Mouse (Mus musculus) liver, embryonic 15.5 days (tissue): ENCODE measurements around the gene Cdh4. TPM values are rescaled to one million over a fixed set of nuclear protein-coding genes. Genes with fewer than 3 reads are reported as not detected.

Experiments
- ATAC-seq: fragments of 200-750 bp; cut with Nextera tagmentation; 2 replicates; pipeline ENCODE4 v1.8.0; 2017; ENCODE audit warnings: moderate number of reproducible peaks, mild to moderate bottlenecking, moderate library complexity; ENCODE audit not compliant: insufficient read depth
- H3K27ac ChIP-seq: fragments of 300-500 bp; sonication (generic); replicated peaks from 2 replicates; pipeline ENCODE4 v1.5.1; 2015; ENCODE audit warnings: mild to moderate bottlenecking, inconsistent platforms
- H3K27me3 ChIP-seq: fragments of 300-500 bp; sonication (generic); 2 replicates; pipeline ENCODE4 v1.6.1; 2015; ENCODE audit warnings: mild to moderate bottlenecking, inconsistent platforms
- H3K36me3 ChIP-seq: fragments of 300-500 bp; sonication (generic); replicated peaks from 2 replicates; pipeline ENCODE4 v1.6.1; 2015; ENCODE audit warnings: moderate library complexity, mild to moderate bottlenecking, inconsistent platforms
- H3K4me1 ChIP-seq: fragments of 300-500 bp; sonication (generic); replicated peaks from 2 replicates; pipeline ENCODE4 v1.6.1; 2015; ENCODE audit warnings: inconsistent platforms
- H3K4me2 ChIP-seq: fragments of 300-500 bp; sonication (generic); 2 replicates; pipeline ENCODE4 v1.6.1; 2015; ENCODE audit warnings: moderate library complexity, mild to moderate bottlenecking, inconsistent platforms
- H3K4me3 ChIP-seq: fragments of 300-500 bp; sonication (generic); replicated peaks from 2 replicates; pipeline ENCODE4 v1.5.1; 2015; ENCODE audit warnings: mild to moderate bottlenecking, inconsistent platforms
- H3K9ac ChIP-seq: fragments of 300-500 bp; sonication (generic); 2 replicates; pipeline ENCODE4 v1.6.1; 2015; ENCODE audit warnings: moderate library complexity, mild to moderate bottlenecking, inconsistent platforms
- H3K9me3 ChIP-seq: fragments of 300-500 bp; sonication (generic); replicated peaks from 2 replicates; pipeline ENCODE4 v1.6.1; 2016; ENCODE audit warnings: inconsistent platforms
- WGBS: fragments of 180-500 bp; shearing (Covaris S2); methylation state at CpG from one replicate; pipeline ENCODE4 v1.1.7; 2015; ENCODE audit warnings: mixed read lengths; ENCODE audit not compliant: insufficient replicate concordance; 5-methylcytosine and 5-hydroxymethylcytosine counted together
- polyA plus RNA-seq: library from polyadenylated mRNA; unstranded; fragments of >200 nt; fragmentation: Nextera tagmentation; extraction: Ambion mirVana; gene quantifications from 2 replicates; pipeline ENCODE4 v1.2.1, GENCODE M21; 2015

The Cdh4 gene
- polyA plus RNA-seq, 1 experiment from 2014 or later, result 0.29 TPM

DNA sequence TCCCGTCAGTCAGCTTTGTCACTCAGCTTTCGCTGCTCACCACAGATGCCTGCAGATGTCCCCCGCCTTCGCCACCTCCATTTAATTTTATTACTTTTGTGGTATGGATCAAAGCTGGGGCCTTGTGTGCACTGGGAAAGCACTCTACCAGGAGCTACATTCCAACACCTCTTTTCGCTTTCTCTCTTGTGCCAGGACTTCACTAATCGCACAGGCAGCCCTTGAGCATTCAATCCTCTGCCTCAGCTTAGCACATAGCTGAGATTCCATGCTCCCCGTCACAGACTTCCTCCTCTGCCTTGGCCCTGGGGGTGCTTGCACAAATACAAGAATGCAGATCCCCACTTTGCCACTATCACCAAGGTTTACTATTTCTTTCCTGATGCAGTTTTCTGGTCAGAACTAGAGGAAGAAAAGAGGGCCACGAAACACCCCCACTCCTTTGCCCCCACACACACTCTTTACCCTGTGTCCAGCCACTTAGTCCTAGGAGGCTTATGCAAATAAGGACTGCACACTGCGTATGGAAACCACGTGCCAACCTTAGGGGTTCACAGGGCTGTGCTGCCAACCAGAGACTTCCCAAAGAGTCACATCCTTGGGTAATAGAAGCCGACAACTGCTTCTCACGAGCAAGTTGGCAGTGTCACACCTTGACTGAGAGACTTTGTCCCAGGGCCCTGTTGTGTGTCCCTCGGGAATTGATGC, 350.3 kb downstream of the Cdh4 start:
- WGBS, result 45% methylated on average over 13 of the region's 13 CpGs
- no peaks in the 10 kb centered on the region for H3K9me3 ChIP-seq
- ATAC-seq, result no peak

DNA sequence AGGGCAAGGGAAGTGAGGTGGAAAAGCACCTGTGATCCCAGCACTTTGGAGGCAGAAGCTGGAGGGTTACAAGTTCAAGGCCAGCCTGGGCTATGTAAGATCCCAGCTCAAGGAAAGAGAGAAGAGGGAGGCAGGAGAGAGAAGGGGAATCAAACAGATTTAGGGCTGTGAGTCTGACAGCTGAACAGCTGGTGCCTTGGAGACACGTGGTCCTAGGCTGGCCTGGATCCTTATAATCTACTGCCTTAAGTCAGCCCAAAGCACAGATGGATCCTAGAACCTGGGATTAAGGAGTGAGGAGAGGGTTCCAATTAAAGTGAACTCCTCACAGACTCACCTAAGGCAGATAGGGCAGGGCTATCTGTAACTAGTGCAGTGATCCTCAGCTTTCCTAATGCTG, 352.1 kb downstream of the Cdh4 start:
- Histone ChIP-seq H3K27me3 (no peaks in the 10 kb centered on the region), H3K4me3 (no peak overlapping the region), H3K36me3 (no peaks in the 10 kb centered on the region), H3K9ac (no peak overlapping the region), H3K4me1 (no peaks in the 10 kb centered on the region), H3K9me3 (no peaks in the 10 kb centered on the region), H3K27ac (no peak overlapping the region), H3K4me2 (no peak overlapping the region)
- WGBS, result 25% methylated on average over 1 of the region's 1 CpGs
- ATAC-seq, result no peak

More for the DNA sequence above, 350.3 kb downstream of the Cdh4 start:
- no peaks in the 10 kb centered on the region for H3K4me1 ChIP-seq
- H3K4me3 ChIP-seq, result no peak overlapping the region
- H3K4me2 ChIP-seq, result no peak overlapping the region
- H3K27me3 ChIP-seq, result no peaks in the 10 kb centered on the region
- no peak overlapping the region for H3K9ac ChIP-seq
- no peak overlapping the region for H3K27ac ChIP-seq
- H3K36me3 ChIP-seq, result no peaks in the 10 kb centered on the region

DNA sequence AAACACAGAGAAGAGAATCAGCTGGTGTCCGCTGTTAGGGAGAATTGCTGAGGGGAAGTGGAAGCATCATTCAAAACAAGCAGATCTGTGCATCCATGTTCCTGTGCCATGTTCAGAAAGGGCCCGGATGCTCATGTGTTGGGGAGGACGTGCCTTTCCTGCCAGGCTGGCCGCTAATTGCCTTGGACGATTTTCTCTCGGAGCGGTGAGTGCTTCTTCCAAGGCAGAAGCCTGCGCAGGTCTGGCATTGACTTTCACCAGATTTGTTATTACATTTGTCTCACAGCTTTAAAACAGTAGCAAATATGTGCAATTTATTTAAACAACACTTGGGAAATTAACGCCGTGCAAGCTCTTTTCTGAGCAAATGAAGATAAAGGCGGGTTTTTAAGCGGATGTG, 353.2 kb downstream of the Cdh4 start:
- Histone ChIP-seq H3K27ac (no peak overlapping the region), H3K9me3 (no peaks in the 10 kb centered on the region), H3K4me2 (no peak overlapping the region), H3K9ac (no peak overlapping the region), H3K4me3 (no peak overlapping the region), H3K4me1 (no peaks in the 10 kb centered on the region), H3K36me3 (no peaks in the 10 kb centered on the region), H3K27me3 (no peaks in the 10 kb centered on the region)
- no peak for ATAC-seq
- WGBS, result 75% methylated on average over 12 of the region's 12 CpGs

DNA sequence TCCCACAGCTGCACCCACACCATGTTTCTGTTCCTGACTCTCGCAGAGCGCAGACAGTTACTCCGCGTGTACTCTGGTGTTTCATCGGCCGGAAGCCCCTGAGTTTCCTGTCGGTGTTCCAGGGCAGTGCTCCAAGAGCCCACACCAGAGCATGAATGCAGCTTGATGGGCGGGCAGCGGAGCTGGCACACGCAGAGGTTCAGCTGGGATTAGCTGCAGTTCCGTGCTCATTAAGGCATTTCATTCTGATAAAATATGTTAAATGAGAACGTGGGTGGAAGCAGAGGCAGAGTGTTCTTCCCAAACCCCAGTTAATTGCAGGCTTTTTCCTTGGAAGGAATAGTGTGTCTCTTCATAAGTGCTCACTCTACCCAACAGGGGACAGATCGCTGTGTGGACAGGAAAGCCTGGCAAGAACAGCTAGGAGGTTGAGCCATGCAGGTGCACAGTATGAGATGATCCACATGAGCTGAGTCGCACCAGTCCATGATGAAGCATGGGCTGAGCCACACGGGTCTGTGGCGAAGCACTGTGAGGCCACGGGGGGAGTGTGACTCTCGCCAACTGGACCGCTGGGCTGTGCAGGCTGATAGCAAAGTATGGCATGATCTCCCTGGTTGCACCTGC, 357.8 kb downstream of the Cdh4 start:
- Histone ChIP-seq H3K4me3 (no peak overlapping the region), H3K9me3 (no peaks in the 10 kb centered on the region), H3K27ac (no peak overlapping the region), H3K27me3 (no peaks in the 10 kb centered on the region), H3K4me2 (no peak overlapping the region), H3K9ac (no peak overlapping the region), H3K36me3 (no peaks in the 10 kb centered on the region), H3K4me1 (no peaks in the 10 kb centered on the region)
- no peak for ATAC-seq
- 68% methylated on average over 19 of the region's 19 CpGs for WGBS

DNA sequence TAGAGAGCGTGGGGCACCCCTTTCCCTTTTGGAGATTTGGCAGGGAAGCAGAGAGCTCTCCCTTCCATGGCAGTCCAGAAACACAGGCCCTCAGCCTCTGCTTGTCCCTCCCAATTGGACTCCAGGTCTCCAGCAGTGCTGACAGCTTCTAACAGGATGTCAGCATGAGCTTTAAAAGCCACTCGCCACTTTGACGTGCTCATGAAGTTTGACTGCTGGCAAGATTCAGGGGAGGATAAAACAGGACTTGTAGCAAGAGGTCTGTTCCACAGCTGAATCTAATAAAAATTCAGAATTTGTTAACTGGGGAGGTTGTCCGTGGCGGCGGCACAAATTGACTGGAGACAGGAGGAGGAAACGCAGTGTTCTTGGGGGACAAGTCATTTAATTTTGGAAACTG, 358.8 kb downstream of the Cdh4 start:
- no peaks in the 10 kb centered on the region for H3K4me1 ChIP-seq
- H3K4me3 ChIP-seq, result no peak overlapping the region
- H3K27me3 ChIP-seq, result no peaks in the 10 kb centered on the region
- no peak overlapping the region for H3K9ac ChIP-seq
- no peak for ATAC-seq
- H3K4me2 ChIP-seq, result no peak overlapping the region
- H3K9me3 ChIP-seq, result no peaks in the 10 kb centered on the region
- H3K36me3 ChIP-seq, result no peaks in the 10 kb centered on the region
- H3K27ac ChIP-seq, result no peak overlapping the region
- WGBS, result 68% methylated on average over 7 of the region's 7 CpGs

DNA sequence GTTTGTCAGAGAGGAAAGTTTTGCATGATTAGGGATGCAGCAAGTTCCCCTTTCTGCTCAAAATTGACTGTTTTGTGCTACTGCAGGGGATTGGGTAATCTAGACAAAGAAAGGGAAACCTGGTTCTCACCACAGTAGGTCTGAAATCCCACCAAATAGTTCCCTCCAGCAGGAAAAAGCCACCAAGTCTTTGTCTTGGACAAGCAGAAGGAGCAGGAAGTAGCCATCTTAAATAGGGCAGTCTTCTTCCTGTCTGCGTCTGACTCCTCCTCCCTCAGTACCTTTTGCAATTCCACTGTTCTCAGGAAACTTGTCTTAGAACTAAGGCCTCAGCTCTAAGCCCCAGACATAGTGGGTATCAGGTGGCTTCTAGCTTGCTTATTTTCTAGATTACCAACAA, 360.2 kb downstream of the Cdh4 start:
- WGBS, result 43% methylated on average over 1 of the region's 1 CpGs
- Histone ChIP-seq H3K9ac (no peak overlapping the region), H3K27me3 (no peaks in the 10 kb centered on the region), H3K4me3 (no peak overlapping the region), H3K9me3 (no peaks in the 10 kb centered on the region), H3K4me1 (no peaks in the 10 kb centered on the region), H3K4me2 (no peak overlapping the region), H3K27ac (no peak overlapping the region), H3K36me3 (no peaks in the 10 kb centered on the region)
- ATAC-seq, result no peak

DNA sequence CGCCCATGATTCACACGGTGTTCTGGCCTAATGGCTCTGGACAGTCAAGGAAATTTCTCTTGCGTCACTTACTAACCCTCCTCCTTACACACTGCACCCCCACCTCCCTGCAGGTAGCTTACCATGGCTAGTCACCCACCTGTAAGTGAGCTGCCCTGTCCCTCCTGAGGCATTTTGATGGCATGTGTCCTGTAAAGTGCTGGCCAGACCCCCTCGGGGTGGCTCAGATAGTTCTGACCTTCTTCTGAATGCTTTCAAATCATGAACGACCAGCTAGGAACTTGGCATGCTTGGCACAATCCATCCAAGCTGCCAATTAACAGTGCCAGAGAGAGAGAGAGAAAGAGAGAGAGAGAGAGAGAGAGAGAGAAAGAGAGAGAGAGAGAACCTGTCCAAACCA, 368.9 kb downstream of the Cdh4 start:
- Histone ChIP-seq H3K4me2 (no peak overlapping the region), H3K36me3 (no peaks in the 10 kb centered on the region), H3K27me3 (no peaks in the 10 kb centered on the region), H3K9ac (no peak overlapping the region), H3K4me3 (no peak overlapping the region), H3K27ac (no peak overlapping the region), H3K4me1 (no peaks in the 10 kb centered on the region), H3K9me3 (no peaks in the 10 kb centered on the region)
- no peak for ATAC-seq
- 68% methylated on average over 5 of the region's 5 CpGs for WGBS

DNA sequence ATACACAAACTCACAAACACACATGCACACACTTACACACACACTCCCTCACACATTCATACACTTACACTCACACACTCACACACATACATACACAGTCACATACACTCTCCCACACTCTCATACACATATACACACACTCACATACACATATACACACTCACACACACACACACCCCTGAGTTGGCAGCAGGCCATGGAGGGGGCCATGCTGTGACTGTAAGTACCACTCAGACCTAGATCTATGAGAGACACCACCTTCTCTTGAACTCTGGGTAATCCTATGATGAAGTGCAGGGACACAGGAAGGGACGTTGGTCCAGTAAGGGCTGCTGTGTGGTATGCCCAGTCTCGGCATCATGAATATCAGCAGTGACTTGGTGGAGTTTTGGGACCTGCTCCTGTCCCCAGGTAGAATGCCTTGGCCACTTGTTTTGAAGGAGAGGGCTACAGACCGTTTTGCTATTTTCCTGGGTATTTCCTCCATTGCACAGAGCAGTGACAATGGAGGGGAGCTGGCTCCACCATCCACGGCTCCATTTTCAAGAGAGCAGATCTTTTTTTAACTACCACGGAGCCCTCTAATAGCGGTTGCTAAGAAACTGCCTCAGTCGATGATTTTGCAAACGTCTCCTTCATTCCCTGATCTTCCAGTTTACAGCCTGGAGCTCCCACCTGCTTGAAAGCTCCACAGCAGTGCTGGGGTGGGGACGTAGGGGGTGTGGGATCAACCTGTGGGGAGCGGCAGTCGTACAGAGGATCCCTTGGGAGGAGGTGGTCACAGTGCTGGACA, 371.0 kb downstream of the Cdh4 start:
- H3K36me3 ChIP-seq, result no peaks in the 10 kb centered on the region
- H3K4me3 ChIP-seq, result no peak overlapping the region
- 54% methylated on average over 11 of the region's 11 CpGs for WGBS

DNA sequence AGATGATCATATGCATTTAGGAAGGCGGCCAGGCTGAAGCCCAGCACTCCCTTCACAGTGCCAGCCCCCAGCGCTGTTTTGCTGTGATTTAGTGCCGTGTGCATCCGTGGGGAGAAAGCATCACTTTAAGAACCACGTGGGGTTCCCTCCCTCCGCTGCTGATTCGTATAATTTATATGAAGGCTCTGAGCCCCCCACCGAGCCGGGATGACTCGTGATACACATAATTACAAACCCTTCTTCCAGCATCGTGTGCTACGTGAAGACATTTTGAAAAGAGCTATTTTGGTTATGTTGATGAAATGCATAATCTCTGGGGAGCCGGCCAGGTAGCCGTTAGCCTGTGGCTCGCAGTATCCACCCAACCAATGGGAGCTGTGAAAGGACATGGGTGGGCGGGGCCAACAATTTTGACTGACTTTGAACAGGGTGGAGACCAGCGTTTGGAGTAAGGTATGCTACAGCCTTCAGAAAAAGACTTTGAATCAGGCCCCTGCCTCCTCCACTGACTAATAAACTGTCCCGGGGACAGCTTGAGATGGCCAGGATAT, 382.6 kb downstream of the Cdh4 start:
- no peaks in the 10 kb centered on the region for H3K27me3 ChIP-seq
- no peak for ATAC-seq
- H3K9ac ChIP-seq, result no peak overlapping the region
- no peaks in the 10 kb centered on the region for H3K9me3 ChIP-seq
- no peak overlapping the region for H3K4me2 ChIP-seq
- H3K4me3 ChIP-seq, result no peak overlapping the region
- 40% methylated on average over 18 of the region's 18 CpGs for WGBS
- no peaks in the 10 kb centered on the region for H3K36me3 ChIP-seq
- no peak overlapping the region for H3K27ac ChIP-seq
- H3K4me1 ChIP-seq, result no peaks in the 10 kb centered on the region

More for the DNA sequence above, 371.0 kb downstream of the Cdh4 start:
- Histone ChIP-seq H3K27me3 (no peaks in the 10 kb centered on the region), H3K9me3 (no peaks in the 10 kb centered on the region), H3K4me1 (no peaks in the 10 kb centered on the region), H3K9ac (no peak overlapping the region), H3K27ac (no peak overlapping the region), H3K4me2 (no peak overlapping the region)
- no peak for ATAC-seq

DNA sequence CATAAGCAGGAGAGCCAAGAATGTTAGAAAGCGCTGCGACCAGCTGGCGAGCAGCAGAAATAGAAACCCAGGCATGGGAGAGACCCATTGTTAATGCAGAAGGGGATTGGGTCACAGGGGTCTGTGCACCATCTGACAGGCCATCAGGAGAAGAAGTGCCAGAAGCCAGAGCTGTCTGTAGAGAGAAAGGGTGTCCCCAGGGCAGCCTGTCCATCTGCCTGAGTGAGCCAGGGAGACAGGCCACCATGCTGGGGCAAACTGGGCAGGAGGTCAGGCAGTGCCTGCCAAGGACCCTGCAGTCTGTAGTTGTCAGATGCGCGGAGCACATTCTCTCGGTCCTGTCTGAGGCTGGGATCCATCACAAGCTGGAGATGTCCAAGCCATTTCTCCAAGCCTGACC, 386.7 kb downstream of the Cdh4 start:
- H3K36me3 ChIP-seq, result no peaks in the 10 kb centered on the region
- H3K9me3 ChIP-seq, result no peaks in the 10 kb centered on the region
- H3K4me3 ChIP-seq, result no peak overlapping the region
- ATAC-seq, result no peak
- H3K4me2 ChIP-seq, result no peak overlapping the region
- H3K9ac ChIP-seq, result no peak overlapping the region
- no peak overlapping the region for H3K27ac ChIP-seq
- H3K27me3 ChIP-seq, result no peaks in the 10 kb centered on the region
- 75% methylated on average over 6 of the region's 6 CpGs for WGBS
- H3K4me1 ChIP-seq, result no peaks in the 10 kb centered on the region

DNA sequence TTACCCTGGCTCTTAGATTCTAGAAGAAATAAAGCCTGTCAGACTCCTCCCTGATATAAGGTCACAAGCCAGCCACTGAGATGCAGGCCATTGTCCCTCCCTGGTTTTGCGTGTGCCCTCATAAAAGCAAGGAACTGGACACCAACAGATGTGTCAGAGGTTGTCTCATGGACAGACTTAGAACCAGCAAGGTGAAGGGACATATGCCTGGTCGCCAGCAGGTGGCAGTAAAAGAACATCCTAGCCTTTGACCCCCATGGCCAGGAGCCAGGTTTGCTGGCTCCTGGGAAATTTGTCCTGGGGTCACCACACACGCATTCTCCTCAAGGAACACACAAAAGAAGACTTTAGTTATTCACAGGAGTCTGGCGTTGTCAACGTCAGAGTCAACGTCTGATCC, 387.7 kb downstream of the Cdh4 start:
- no peak for ATAC-seq
- Histone ChIP-seq H3K36me3 (no peaks in the 10 kb centered on the region), H3K9me3 (no peaks in the 10 kb centered on the region), H3K4me3 (no peak overlapping the region), H3K27ac (no peak overlapping the region), H3K4me1 (no peaks in the 10 kb centered on the region), H3K9ac (no peak overlapping the region), H3K4me2 (no peak overlapping the region), H3K27me3 (no peaks in the 10 kb centered on the region)
- 19% methylated on average over 6 of the region's 6 CpGs for WGBS
